Mouse (Mus musculus) kidney, postnatal 0 days (tissue): ENCODE results near the gene Icam4. TPM values are rescaled to one million over a fixed set of nuclear protein-coding genes. Genes with fewer than 3 reads are reported as not detected.
"Not testable (repeated sequence)": the region's sequence is repeated elsewhere in the genome, so short reads cannot be mapped to it uniquely, and the experiment has no call there.

Source experiments
- ATAC-seq: fragments of 200-750 bp; cut with Nextera tagmentation; replicated peaks from 2 replicates; pipeline ENCODE4 v1.8.0; 2017; ENCODE audit warnings: low read depth, moderate number of reproducible peaks, moderate TSS enrichment, moderate library complexity; ENCODE audit not compliant: low FRiP score
- DNase-seq: peaks from one replicate; pipeline ENCODE4 v3.0.0-alpha.2; 2016; ENCODE audit warnings: low spot score
- H3K27ac ChIP-seq: fragments of 300-500 bp; sonication (generic); 2 replicates; pipeline ENCODE4 v1.5.1; 2014; ENCODE audit warnings: mild to moderate bottlenecking
- H3K27me3 ChIP-seq: fragments of 300-500 bp; sonication (generic); 2 replicates; pipeline ENCODE4 v1.6.1; 2014; ENCODE audit warnings: low read length, mixed read lengths; ENCODE audit not compliant: insufficient read depth
- H3K36me3 ChIP-seq: fragments of 300-500 bp; sonication (generic); 2 replicates; pipeline ENCODE4 v1.6.1; 2014; ENCODE audit warnings: low read length, mixed read lengths; ENCODE audit not compliant: insufficient read depth
- H3K4me1 ChIP-seq: fragments of 300-500 bp; sonication (generic); replicated peaks from 2 replicates; pipeline ENCODE4 v1.6.1; 2014; ENCODE audit warnings: antibody characterized with exemption, low read length, mixed read lengths; ENCODE audit not compliant: insufficient read depth
- H3K4me2 ChIP-seq: fragments of 300-500 bp; sonication (generic); 2 replicates; pipeline ENCODE4 v1.6.1; 2014; ENCODE audit warnings: mild to moderate bottlenecking, low read length, moderate library complexity, mixed read lengths
- H3K4me3 ChIP-seq: fragments of 300-500 bp; sonication (generic); replicated peaks from 2 replicates; pipeline ENCODE4 v1.5.1; 2014; ENCODE audit warnings: low read depth, low read length
- H3K9ac ChIP-seq: fragments of 300-500 bp; sonication (generic); 2 replicates; pipeline ENCODE4 v1.6.1; 2014; ENCODE audit warnings: low read depth, low read length
- H3K9me3 ChIP-seq: fragments of 300-500 bp; sonication (generic); replicated peaks from 2 replicates; pipeline ENCODE4 v1.6.1; 2016; ENCODE audit warnings: low read length, inconsistent platforms, mixed read lengths
- CTCF ChIP-seq: IDR thresholded peaks from 2 replicates; pipeline ENCODE4 v1.5.1; 2016; ENCODE audit warnings: antibody characterized with exemption, low read depth, mild to moderate bottlenecking, moderate library complexity
- WGBS: fragments of 180-500 bp; shearing (Covaris S2); extraction: QIAGEN DNeasy Blood & Tissue Kit; methylation state at CpG from one replicate; pipeline ENCODE4 v1.1.7; 2014; 5-methylcytosine and 5-hydroxymethylcytosine counted together
- polyA plus RNA-seq: library from polyadenylated mRNA; unstranded; fragments of >200 nt; fragmentation: Nextera tagmentation; extraction: Ambion mirVana; gene quantifications from 2 replicates; pipeline ENCODE4 v1.2.1, GENCODE M21; 2015

Icam4 gene
- polyA plus RNA-seq, 1 experiment from 2014 or later: 0.26 TPM

GRCm38 (mm10) chr9:21010362-21010761, 18.8 kb upstream of the Icam4 start:
- Histone ChIP-seq H3K27me3 (no peaks in the 10 kb centered on the region), H3K9me3 (no peaks in the 10 kb centered on the region), H3K4me3 (no peak overlapping the region), H3K27ac (no peak overlapping the region), H3K36me3 (peaks cover 20% of the 10 kb centered on the region; the same call in 1 of the 2 replicates), H3K4me2 (no peak overlapping the region), H3K4me1 (0 out of 2 replicates have a peak, but pooled peaks cover 7% of the 10 kb centered on the region), H3K9ac (no peak overlapping the region)
- no peak for TF ChIP-seq CTCF
- WGBS: 35% methylated on average over 2 of the region's 2 CpGs
- DNase-seq (no peak), ATAC-seq (no peak)

DNA sequence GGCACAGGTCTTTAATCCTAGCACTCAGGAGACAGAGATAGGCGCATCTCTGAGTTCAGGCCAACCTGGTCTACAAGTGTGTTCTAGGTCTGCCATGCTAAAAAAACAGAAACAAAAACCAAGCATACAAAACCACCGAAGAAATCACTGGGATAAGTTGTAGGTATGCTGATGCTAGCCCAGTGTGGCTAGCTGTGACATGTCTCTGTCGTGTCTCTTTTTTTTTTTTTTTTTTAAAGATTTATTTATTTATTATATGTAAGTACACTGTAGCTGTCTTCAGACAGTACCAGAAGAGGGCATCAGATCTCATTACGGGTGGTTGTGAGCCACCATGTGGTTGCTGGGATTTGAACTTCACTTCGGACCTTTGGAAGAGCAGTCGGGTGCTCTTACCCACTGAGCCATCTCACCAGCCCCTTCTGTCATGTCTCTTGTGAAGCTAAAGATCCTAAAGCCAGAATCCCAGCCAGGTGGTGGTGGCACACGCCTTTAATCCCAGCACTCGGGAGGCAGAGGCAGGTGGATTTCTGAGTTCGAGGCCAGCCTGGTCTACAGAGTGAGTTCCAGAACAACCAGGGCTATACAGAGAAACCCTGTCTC, 18.1 kb upstream of the Icam4 start:
- WGBS: 67% methylated on average over 9 of the region's 9 CpGs
- ATAC-seq, H3K4me1 ChIP-seq, H3K4me2 ChIP-seq, H3K27ac ChIP-seq, H3K27me3 ChIP-seq, H3K9me3 ChIP-seq, H3K9ac ChIP-seq, H3K4me3 ChIP-seq, DNase-seq: not testable (repeated sequence)
- peaks cover 16% of the 10 kb centered on the region; the same call in 1 of the 2 replicates for H3K36me3 ChIP-seq
- peak; percentile 19; the same call in 1 of the 2 replicates for TF ChIP-seq CTCF

DNA sequence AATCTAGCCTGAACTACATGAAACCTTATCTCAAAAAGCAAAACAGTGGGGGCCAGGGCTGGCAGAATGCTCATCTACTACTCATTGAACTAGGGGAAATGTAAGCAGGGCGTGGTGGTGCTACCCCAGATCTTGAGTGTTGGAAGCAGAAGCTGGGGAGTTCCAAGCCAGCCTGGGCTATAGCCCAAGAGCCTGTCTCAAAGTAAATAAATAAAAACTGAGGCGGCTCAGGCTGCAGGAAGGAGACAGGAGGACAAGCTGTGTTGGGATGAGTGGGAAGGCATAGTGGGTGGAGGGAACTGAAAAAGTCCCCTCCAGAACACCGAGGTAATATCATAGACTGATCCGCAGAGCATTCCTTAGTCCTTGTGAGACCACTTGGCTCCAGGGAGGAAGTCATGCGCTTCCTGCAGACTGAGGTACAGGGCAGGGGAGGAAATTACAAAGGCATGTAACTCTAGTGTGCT, 17.3 kb upstream of the Icam4 start:
- TF ChIP-seq CTCF: no peak
- Histone ChIP-seq H3K4me3 (no peak overlapping the region), H3K4me1 (peaks cover 13% of the 10 kb centered on the region; the same call in 1 of the 2 replicates), H3K27ac (peak overlapping the region; percentile 65), H3K9me3 (no peaks in the 10 kb centered on the region), H3K36me3 (peaks cover 14% of the 10 kb centered on the region; the same call in 1 of the 2 replicates), H3K27me3 (peaks cover 8% of the 10 kb centered on the region; the same call in 1 of the 2 replicates), H3K4me2 (no peak overlapping the region), H3K9ac (no peak overlapping the region)
- 32% methylated on average over 5 of the region's 5 CpGs for WGBS
- ATAC-seq: no peak
- no peak for DNase-seq

- TF ChIP-seq CTCF: peak; percentile 43; the same call in 1 of the 2 replicates
- no peak for DNase-seq
- no peak for ATAC-seq
- WGBS: 37% methylated on average over 1 of the region's 1 CpGs
- H3K9me3 ChIP-seq: no peaks in the 10 kb centered on the region
- peaks cover 13% of the 10 kb centered on the region; the same call in 1 of the 2 replicates for H3K4me1 ChIP-seq
- H3K36me3 ChIP-seq: peaks cover 10% of the 10 kb centered on the region; the same call in 1 of the 2 replicates
- peak overlapping the region; percentile 65; the same call in 1 of the 2 replicates for H3K27ac ChIP-seq
- no peak overlapping the region for H3K9ac ChIP-seq
- peaks cover 10% of the 10 kb centered on the region for H3K27me3 ChIP-seq
- H3K4me3 ChIP-seq: no peak overlapping the region
- no peak overlapping the region for H3K4me2 ChIP-seq
These were observed 16.8 kb upstream of the Icam4 start for GRCm38 (mm10) chr9:21012368-21012767.

DNA sequence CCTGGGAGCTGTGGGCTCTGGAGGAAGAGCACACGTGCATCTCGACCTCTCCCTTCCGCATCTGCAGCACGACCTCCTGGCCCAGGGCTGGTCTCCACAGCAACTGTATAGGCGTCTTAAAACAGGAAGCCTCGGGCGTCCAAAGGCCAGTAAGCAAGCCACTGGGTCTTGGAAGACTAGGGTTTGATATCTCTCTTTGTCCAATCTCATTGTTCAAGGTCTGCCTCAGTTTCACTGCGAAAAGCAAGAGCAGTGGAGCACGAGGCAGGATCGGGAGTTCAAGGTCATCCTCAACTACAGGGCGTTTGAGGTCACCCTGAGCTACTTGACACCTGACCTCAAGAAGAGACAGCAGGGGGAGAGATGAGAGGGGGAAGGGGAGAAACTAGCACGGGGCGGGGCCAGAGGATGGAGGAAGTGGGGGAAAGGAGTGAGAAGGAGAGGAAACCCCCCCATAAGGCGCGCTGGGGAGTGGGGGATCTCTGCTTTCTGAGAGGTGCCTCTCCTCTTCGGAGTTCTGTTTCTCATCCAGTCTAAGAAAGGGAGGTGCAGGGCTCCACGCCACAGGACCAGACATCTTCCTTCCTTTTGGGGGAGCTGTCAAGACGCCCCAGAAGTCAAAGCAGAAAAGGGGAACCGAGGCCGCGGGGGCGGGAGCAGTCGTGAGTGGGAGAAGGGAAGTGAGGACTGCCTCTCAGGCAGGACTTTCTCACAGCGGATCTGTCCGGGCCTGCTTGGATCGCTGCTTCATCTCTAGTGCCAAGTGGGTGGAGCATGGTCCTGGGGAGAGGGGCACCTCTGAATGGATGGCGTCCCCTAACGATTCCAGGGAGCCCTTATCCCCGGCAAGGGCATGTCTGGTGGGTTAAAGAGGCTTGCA, 14.2 kb upstream of the Icam4 start:
- Histone ChIP-seq H3K27ac (peak overlapping the region; percentile 60), H3K9ac (peak overlapping the region; percentile 33; the same call in 1 of the 2 replicates), H3K36me3 (no peaks in the 10 kb centered on the region), H3K9me3 (no peaks in the 10 kb centered on the region), H3K4me3 (peak overlapping the region; percentile 33), H3K4me2 (peak overlapping the region; percentile 61), H3K27me3 (peaks cover 12% of the 10 kb centered on the region), H3K4me1 (peaks cover 13% of the 10 kb centered on the region; the same call in 1 of the 2 replicates)
- TF ChIP-seq CTCF: no peak
- DNase-seq: no peak
- peak; percentile 27; the same call in 1 of the 2 replicates for ATAC-seq
- WGBS: 4% methylated on average over 28 of the region's 29 CpGs

DNA sequence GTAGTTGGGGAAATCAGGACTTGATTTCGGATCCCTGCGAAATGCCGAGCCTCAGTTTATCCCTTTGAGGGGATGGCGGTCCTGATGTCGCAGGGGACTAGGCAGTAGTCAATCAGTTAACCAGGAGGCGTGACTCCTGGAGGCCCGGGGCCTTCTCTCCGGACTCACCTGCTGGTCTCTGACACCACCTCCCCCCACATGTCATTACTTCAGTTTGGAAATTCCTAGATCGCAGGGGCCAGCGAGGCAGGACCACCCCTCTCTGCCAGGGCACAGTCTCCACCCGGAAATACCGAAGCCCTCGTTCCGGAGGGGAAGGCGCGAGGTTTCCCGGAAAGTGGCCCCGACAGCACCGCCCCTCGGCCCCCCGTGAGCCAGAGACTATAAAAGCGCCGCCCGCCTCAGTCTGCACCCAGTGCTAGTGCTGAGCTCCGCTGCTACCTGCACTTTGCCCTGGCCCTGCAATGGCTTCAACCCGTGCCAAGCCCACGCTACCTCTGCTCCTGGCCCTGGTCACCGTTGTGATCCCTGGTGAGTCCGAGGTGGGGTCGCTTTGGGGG, 13.5 kb upstream of the Icam4 start, which contains the start of gene Icam1:
Gene Icam1 (plus strand): TSS at position 415 of the 560 bp plus-strand sequence.
- Histone ChIP-seq H3K4me1 (peaks cover 13% of the 10 kb centered on the region; the same call in 1 of the 2 replicates), H3K36me3 (no peaks in the 10 kb centered on the region), H3K9me3 (no peaks in the 10 kb centered on the region), H3K27me3 (peaks cover 12% of the 10 kb centered on the region), H3K4me3 (peak within 1 kb of the TSS; percentile 33), H3K9ac (peak within 1 kb of the TSS; percentile 42; the same call in 1 of the 2 replicates), H3K27ac (peak within 1 kb of the TSS; percentile 60), H3K4me2 (peak within 1 kb of the TSS; percentile 61)
- WGBS: under 1% methylated on average over 30 of the region's 30 CpGs
- no peak for DNase-seq
- no peak for TF ChIP-seq CTCF
- peak; percentile 70 for ATAC-seq
